Mouse (Mus musculus) cortical plate, adult 2 months (tissue): ENCODE data around the gene Map3k5.

Source experiments
- CTCF ChIP-seq: fragments of 200-500 bp; IDR thresholded peaks from 2 replicates; pipeline ENCODE4 v1.5.1; 2011; ENCODE audit warnings: mild to moderate bottlenecking, control low read depth, low read length; ENCODE audit not compliant: insufficient read depth; ENCODE audit errors: extremely low read depth
- POLR2A ChIP-seq: fragments of 200-500 bp; IDR thresholded peaks from 2 replicates; pipeline ENCODE4 v1.6.1; 2011; ENCODE audit warnings: mild to moderate bottlenecking, low read length, control low read depth; ENCODE audit not compliant: insufficient read depth; ENCODE audit errors: extremely low read depth

DNA sequence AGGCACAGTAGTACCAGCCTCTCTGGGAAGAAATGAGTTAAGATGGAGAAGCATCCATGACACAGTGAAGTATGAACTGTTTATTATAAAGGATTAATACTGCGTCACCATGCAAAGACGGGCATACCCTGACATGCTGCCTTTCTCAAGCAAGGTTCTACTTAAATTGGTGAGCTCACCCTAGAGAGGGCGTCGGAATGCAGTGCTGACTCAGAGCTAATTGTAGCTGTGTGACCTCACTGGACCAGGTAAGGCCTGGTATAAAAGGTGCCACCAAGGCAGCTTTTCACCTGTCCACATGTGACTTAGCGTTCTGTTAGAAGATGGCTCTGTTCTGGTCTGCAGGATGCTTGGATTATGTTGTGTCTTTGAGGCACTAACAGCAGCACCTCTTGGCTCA is 225.0 kb downstream of the Map3k5 start:
- TF ChIP-seq CTCF (no peak), POLR2A (no peak)
